Mouse (Mus musculus) heart, postnatal 0 days (tissue): Measurements from ENCODE around the gene Ube2l6. TPM values are rescaled to one million over a fixed set of nuclear protein-coding genes. Genes with fewer than 3 reads are reported as not detected.

Experiments
- ATAC-seq: fragments of 200-750 bp; cut with Nextera tagmentation; 2 replicates; pipeline ENCODE4 v1.8.0; 2017; ENCODE audit warnings: low read depth, moderate number of reproducible peaks, moderate library complexity; ENCODE audit not compliant: insufficient read depth
- DNase-seq: peaks from one replicate; pipeline ENCODE4 v3.0.0-alpha.2; 2016; ENCODE audit warnings: low spot score
- H3K27ac ChIP-seq: fragments of 300-500 bp; sonication (generic); 2 replicates; pipeline ENCODE4 v1.5.1; 2014; ENCODE audit warnings: low read depth, mild to moderate bottlenecking
- H3K27me3 ChIP-seq: fragments of 300-500 bp; sonication (generic); 2 replicates; pipeline ENCODE4 v1.6.1; 2014; ENCODE audit warnings: low read length, mixed read lengths; ENCODE audit not compliant: control insufficient read depth, insufficient read depth
- H3K36me3 ChIP-seq: fragments of 300-500 bp; sonication (generic); replicated peaks from 2 replicates; pipeline ENCODE4 v1.6.1; 2014; ENCODE audit warnings: low read length, mixed read lengths; ENCODE audit not compliant: control insufficient read depth, insufficient read depth
- H3K4me1 ChIP-seq: fragments of 300-500 bp; sonication (generic); 2 replicates; pipeline ENCODE4 v1.6.1; 2014; ENCODE audit warnings: antibody characterized with exemption; ENCODE audit not compliant: control insufficient read depth, insufficient read depth
- H3K4me2 ChIP-seq: fragments of 300-500 bp; sonication (generic); 2 replicates; pipeline ENCODE4 v1.6.1; 2014; ENCODE audit warnings: low read depth, mild to moderate bottlenecking, low read length, moderate library complexity
- H3K4me3 ChIP-seq: fragments of 300-500 bp; sonication (generic); 2 replicates; pipeline ENCODE4 v1.5.1; 2014; ENCODE audit warnings: low read depth, low read length
- H3K9ac ChIP-seq: fragments of 300-500 bp; sonication (generic); replicated peaks from 2 replicates; pipeline ENCODE4 v1.6.1; 2014; ENCODE audit warnings: low read depth, low read length, mixed read lengths
- H3K9me3 ChIP-seq: fragments of 300-500 bp; sonication (generic); replicated peaks from 2 replicates; pipeline ENCODE4 v1.6.1; 2016; ENCODE audit warnings: low read length; ENCODE audit not compliant: control insufficient read depth
- CTCF ChIP-seq: IDR thresholded peaks from 2 replicates; pipeline ENCODE4 v1.5.1; 2016; ENCODE audit warnings: antibody characterized with exemption, control low read depth, low read depth
- EP300 ChIP-seq: IDR thresholded peaks from 2 replicates; pipeline ENCODE4 v1.6.1; 2016; ENCODE audit warnings: antibody characterized with exemption, low read depth
- WGBS: fragments of 180-500 bp; shearing (Covaris S2); extraction: QIAGEN DNeasy Blood & Tissue Kit; methylation state at CpG from one replicate; pipeline ENCODE4 v1.1.7; 2014; 5-methylcytosine and 5-hydroxymethylcytosine counted together
- polyA plus RNA-seq: library from polyadenylated mRNA; unstranded; fragments of >200 nt; fragmentation: Nextera tagmentation; extraction: Ambion mirVana; gene quantifications from 2 replicates; pipeline ENCODE4 v1.2.1, GENCODE M21; 2015
- total RNA-seq: library from RNA; depleted of rRNA; stranded (reverse); fragments of >200 nt; gene quantifications from 2 replicates; pipeline ENCODE4 v1.2.3, GENCODE M21; 2014; ENCODE audit warnings: low replicate concordance

Ube2l6 gene
- total and polyA plus RNA-seq, 2 experiments from 2014 or later: 36.9 to 40.0 TPM

GRCm38 (mm10) chr2:84779210-84779609, 19.4 kb upstream of the Ube2l6 start:
- H3K4me2 ChIP-seq: no peak overlapping the region
- no peaks in the 10 kb centered on the region for H3K27me3 ChIP-seq
- H3K9me3 ChIP-seq: no peaks in the 10 kb centered on the region
- no peak overlapping the region for H3K4me3 ChIP-seq
- ATAC-seq (no peak), DNase-seq (no peak)
- H3K4me1 ChIP-seq: peaks cover 7% of the 10 kb centered on the region
- 55% methylated on average over 6 of the region's 6 CpGs for WGBS
- no peaks in the 10 kb centered on the region for H3K36me3 ChIP-seq
- peak; percentile 26; the same call in 1 of the 2 replicates for TF ChIP-seq CTCF
- TF ChIP-seq EP300: no peak
- no peak overlapping the region for H3K9ac ChIP-seq
- H3K27ac ChIP-seq: no peak overlapping the region

GRCm38 (mm10) chr2:84783315-84783714, 15.3 kb upstream of the Ube2l6 start:
- Histone ChIP-seq H3K27me3 (no peaks in the 10 kb centered on the region), H3K4me3 (no peak overlapping the region), H3K27ac (peak overlapping the region; percentile 48), H3K36me3 (no peaks in the 10 kb centered on the region), H3K4me1 (peaks cover 22% of the 10 kb centered on the region), H3K9ac (no peak overlapping the region), H3K9me3 (no peaks in the 10 kb centered on the region), H3K4me2 (no peak overlapping the region)
- no peak for DNase-seq
- no peak for TF ChIP-seq CTCF
- TF ChIP-seq EP300: no peak
- no peak for ATAC-seq
- WGBS: 80% methylated on average over 1 of the region's 1 CpGs

GRCm38 (mm10) chr2:84783840-84784566, 14.6 kb upstream of the Ube2l6 start:
- DNase-seq (peak; percentile 67), ATAC-seq (peak; percentile 72)

GRCm38 (mm10) chr2:84788316-84788715, 10.3 kb upstream of the Ube2l6 start:
- no peak overlapping the region for H3K27ac ChIP-seq
- no peak overlapping the region for H3K4me3 ChIP-seq
- H3K4me2 ChIP-seq: no peak overlapping the region
- H3K9ac ChIP-seq: no peak overlapping the region
- H3K4me1 ChIP-seq: peaks cover 22% of the 10 kb centered on the region; the same call in 1 of the 2 replicates
- H3K27me3 ChIP-seq: no peaks in the 10 kb centered on the region
- no peak for ATAC-seq
- H3K36me3 ChIP-seq: no peaks in the 10 kb centered on the region
- DNase-seq: no peak
- no peak for TF ChIP-seq EP300
- no peak for TF ChIP-seq CTCF
- 69% methylated on average over 3 of the region's 3 CpGs for WGBS
- no peaks in the 10 kb centered on the region for H3K9me3 ChIP-seq

More at GRCm38 (mm10) chr2:84783840-84784566, 14.6 kb upstream of the Ube2l6 start:
- Histone ChIP-seq H3K9ac (no peak overlapping the region), H3K4me2 (no peak overlapping the region), H3K36me3 (no peaks in the 10 kb centered on the region), H3K4me3 (no peak overlapping the region), H3K27me3 (no peaks in the 10 kb centered on the region), H3K4me1 (peaks cover 22% of the 10 kb centered on the region; the same call in 1 of the 2 replicates), H3K27ac (peak overlapping the region; percentile 48), H3K9me3 (no peaks in the 10 kb centered on the region)
- WGBS: 45% methylated on average over 3 of the region's 3 CpGs
- TF ChIP-seq CTCF: no peak
- TF ChIP-seq EP300: 0 out of 2 replicates have a peak, but pooled peaks have one; percentile 40

- Histone ChIP-seq H3K4me2 (no peak overlapping the region), H3K27me3 (no peaks in the 10 kb centered on the region), H3K36me3 (no peaks in the 10 kb centered on the region), H3K9ac (no peak overlapping the region), H3K4me3 (no peak overlapping the region), H3K9me3 (no peaks in the 10 kb centered on the region), H3K27ac (no peak overlapping the region), H3K4me1 (0 out of 2 replicates have a peak, but pooled peaks cover 4% of the 10 kb centered on the region)
- TF ChIP-seq EP300: no peak
- TF ChIP-seq CTCF: no peak
- ATAC-seq (no peak), DNase-seq (no peak)
- WGBS: 47% methylated on average over 9 of the region's 9 CpGs
Measured at GRCm38 (mm10) chr2:84790418-84790817, 8.2 kb upstream of the Ube2l6 start.

GRCm38 (mm10) chr2:84792516-84792915, 6.1 kb upstream of the Ube2l6 start:
- H3K36me3 ChIP-seq: no peaks in the 10 kb centered on the region
- peak; percentile 48 for DNase-seq
- peak; percentile 69; the same call in 1 of the 2 replicates for ATAC-seq
- TF ChIP-seq EP300 (no peak), CTCF (no peak)
- peaks cover 3% of the 10 kb centered on the region; the same call in 1 of the 2 replicates for H3K9me3 ChIP-seq
- no peak overlapping the region for H3K27ac ChIP-seq
- H3K4me1 ChIP-seq: no peaks in the 10 kb centered on the region
- 30% methylated on average over 3 of the region's 3 CpGs for WGBS
- H3K4me3 ChIP-seq: no peak overlapping the region
- no peak overlapping the region for H3K4me2 ChIP-seq
- no peaks in the 10 kb centered on the region for H3K27me3 ChIP-seq
- H3K9ac ChIP-seq: no peak overlapping the region
